Mouse (Mus musculus): ENCODE results near the gene Fbxl15. TPM values are rescaled to one million over a fixed set of nuclear protein-coding genes. Genes with fewer than 3 reads are reported as not detected.
A peak's percentile ranks its signal among the peaks of the same experiment; 100 is the strongest.

The Fbxl15 gene
- polyA plus RNA-seq (2012; fragmentation: generic; extraction: Trizol) = 15.3 TPM

GRCm38 (mm10) chr19:46328081-46329030 is at the start of gene Fbxl15:
Gene Fbxl15, plus strand, starts transcription at chr19:46328184.
- no peaks in the 10 kb centered on the region for H3K36me3 ChIP-seq (ENCODE audit: control insufficient read depth, insufficient read depth)
- peak; percentile 81 for TF ChIP-seq POLR2A (IDR thresholded peaks at IDR 0.05; ENCODE audit: insufficient read length, low read depth)
- peak; percentile 73 for TF ChIP-seq POLR2AphosphoS2 (IDR thresholded peaks at IDR 0.05; ENCODE audit: insufficient read length, low read depth)
- TF ChIP-seq REST (IDR thresholded peaks at IDR 0.05; ENCODE audit: insufficient read depth, insufficient read length) = no peak
- TF ChIP-seq MYOD1 (IDR thresholded peaks at IDR 0.05; ENCODE audit: control insufficient read depth in 1 of 3, insufficient read length in 2 of 3, low read depth in 2 of 3) = peak in 2 of 3 experiments; percentile 37 to 75
- peak in 2 of 3 experiments; percentile 43 to 66 for TF ChIP-seq MYOG (IDR thresholded peaks at IDR 0.05; ENCODE audit: control insufficient read depth in 1 of 3, insufficient read depth in 1 of 3, insufficient read length in 2 of 3, low read depth in 2 of 3)
- peaks cover 14% of the 10 kb centered on the region for H3K27me3 ChIP-seq (ENCODE audit: control insufficient read depth, insufficient read depth, insufficient read length)
- peak within 1 kb of the TSS; percentile 27 for H3ac ChIP-seq (ENCODE audit: control insufficient read depth, insufficient read length)
- H3K79me2 ChIP-seq (ENCODE audit: control insufficient read depth, insufficient read depth) = no peaks in the 10 kb centered on the region
- H3K4me2 ChIP-seq (ENCODE audit: low read depth) = peak within 1 kb of the TSS; percentile 87
- peak within 1 kb of the TSS; percentile 77 for H3K4me3 ChIP-seq

DNA sequence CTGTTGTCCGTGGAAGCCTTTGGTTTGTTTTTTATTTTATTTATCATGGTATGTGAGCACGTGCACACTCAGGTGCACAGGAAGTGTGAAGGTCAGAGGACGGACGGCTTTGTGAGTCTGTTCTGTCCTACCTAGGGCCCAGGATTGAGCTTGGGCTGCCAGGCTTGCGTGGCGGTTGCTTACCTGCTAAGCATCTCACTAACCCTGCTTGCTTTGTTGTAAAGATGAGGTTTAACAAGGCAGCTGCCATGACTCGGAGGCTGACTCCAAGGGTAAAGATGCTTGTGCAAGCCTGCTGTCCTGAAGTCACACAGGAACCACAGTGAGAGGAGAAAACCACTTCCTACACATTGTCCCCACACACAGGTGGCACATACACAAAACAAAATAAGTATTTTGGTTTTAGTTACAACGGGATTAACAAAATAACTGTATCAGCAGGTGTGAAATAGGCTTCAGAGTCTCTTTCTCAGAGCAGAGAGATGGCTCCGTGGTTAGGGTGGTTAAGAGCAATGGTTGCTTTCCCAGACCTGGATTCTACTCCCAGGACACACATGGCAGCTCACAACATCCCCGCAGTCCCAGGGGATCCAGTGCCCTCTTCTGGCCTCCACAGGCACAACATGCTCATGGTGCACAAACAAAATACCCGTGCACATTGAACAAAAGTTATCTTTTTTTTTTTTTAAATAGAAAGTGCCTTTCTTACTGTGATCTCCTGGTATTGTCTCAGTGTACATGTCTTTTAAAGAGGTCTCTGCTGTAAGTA is 45.7 kb upstream of the Fbxl15 start:
- Histone ChIP-seq H3K4me3 (no peak overlapping the region), H3K4me2 (ENCODE audit: low read depth) (no peak overlapping the region), H3K36me3 (ENCODE audit: control insufficient read depth, insufficient read depth) (peaks cover 50% of the 10 kb centered on the region), H3ac (ENCODE audit: control insufficient read depth, insufficient read length) (no peak overlapping the region), H3K27me3 (ENCODE audit: control insufficient read depth, insufficient read depth, insufficient read length) (no peaks in the 10 kb centered on the region), H3K79me2 (ENCODE audit: control insufficient read depth, insufficient read depth) (no peaks in the 10 kb centered on the region)
- TF ChIP-seq USF1 (IDR thresholded peaks at IDR 0.05; ENCODE audit: low read depth) (no peak), POLR2AphosphoS2 (IDR thresholded peaks at IDR 0.05; ENCODE audit: insufficient read length, low read depth) (no peak), TCF3 (IDR thresholded peaks at IDR 0.05; ENCODE audit: insufficient read length, low read depth) (no peak), MYOG (IDR thresholded peaks at IDR 0.05; ENCODE audit: control insufficient read depth in 1 of 3, insufficient read depth in 1 of 3, insufficient read length in 2 of 3, low read depth in 2 of 3) (no peak), POLR2A (IDR thresholded peaks at IDR 0.05; ENCODE audit: insufficient read length, low read depth) (no peak), REST (IDR thresholded peaks at IDR 0.05; ENCODE audit: insufficient read depth, insufficient read length) (no peak), TCF12 (IDR thresholded peaks at IDR 0.05; ENCODE audit: insufficient read depth, poor library complexity, severe bottlenecking) (no peak), SRF (IDR thresholded peaks at IDR 0.05; ENCODE audit: control insufficient read depth, insufficient read length, low read depth) (no peak), CEBPB (IDR thresholded peaks at IDR 0.05; ENCODE audit: insufficient read depth, poor library complexity, severe bottlenecking) (no peak), MAX (IDR thresholded peaks at IDR 0.05; ENCODE audit: low read depth) (no peak), E2F4 (IDR thresholded peaks at IDR 0.05; ENCODE audit: insufficient read depth) (no peak), MYOD1 (IDR thresholded peaks at IDR 0.05; ENCODE audit: control insufficient read depth in 1 of 3, insufficient read length in 2 of 3, low read depth in 2 of 3) (no peak)

GRCm38 (mm10) chr19:46284686-46285085 is 43.3 kb upstream of the Fbxl15 start:
- Histone ChIP-seq H3K4me3 (no peak overlapping the region), H3K27me3 (ENCODE audit: control insufficient read depth, insufficient read depth, insufficient read length) (no peaks in the 10 kb centered on the region), H3K4me2 (ENCODE audit: low read depth) (no peak overlapping the region), H3K36me3 (ENCODE audit: control insufficient read depth, insufficient read depth) (peaks cover 33% of the 10 kb centered on the region), H3K79me2 (ENCODE audit: control insufficient read depth, insufficient read depth) (no peaks in the 10 kb centered on the region), H3ac (ENCODE audit: control insufficient read depth, insufficient read length) (no peak overlapping the region)
- TF ChIP-seq E2F4 (IDR thresholded peaks at IDR 0.05; ENCODE audit: insufficient read depth) (no peak), POLR2A (IDR thresholded peaks at IDR 0.05; ENCODE audit: insufficient read length, low read depth) (no peak), SRF (IDR thresholded peaks at IDR 0.05; ENCODE audit: control insufficient read depth, insufficient read length, low read depth) (no peak), MAX (IDR thresholded peaks at IDR 0.05; ENCODE audit: low read depth) (no peak), TCF12 (IDR thresholded peaks at IDR 0.05; ENCODE audit: insufficient read depth, poor library complexity, severe bottlenecking) (no peak)

DNA sequence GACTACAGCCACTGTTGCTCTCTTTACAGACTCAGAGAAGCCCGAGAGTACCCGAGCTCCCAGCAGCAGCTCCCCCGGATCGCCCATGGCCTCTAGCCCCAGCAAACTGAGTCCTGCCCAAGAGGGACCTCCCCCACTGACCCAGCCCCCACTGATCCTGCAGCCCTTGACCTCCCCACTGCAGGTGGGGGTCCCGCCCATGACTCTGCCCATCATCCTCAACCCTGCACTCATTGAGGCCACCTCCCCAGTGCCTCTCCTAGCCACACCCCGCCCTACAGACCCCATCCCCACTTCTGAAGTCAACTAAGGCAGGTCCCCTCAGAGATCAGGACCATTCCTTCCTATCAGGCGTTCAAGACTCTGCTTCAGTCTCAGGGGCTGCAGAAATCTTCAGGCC is 42.4 kb upstream of the Fbxl15 start:
- H3K79me2 ChIP-seq (ENCODE audit: control insufficient read depth, insufficient read depth) = no peaks in the 10 kb centered on the region
- H3K36me3 ChIP-seq (ENCODE audit: control insufficient read depth, insufficient read depth) = peaks cover 31% of the 10 kb centered on the region
- H3K27me3 ChIP-seq (ENCODE audit: control insufficient read depth, insufficient read depth, insufficient read length) = no peaks in the 10 kb centered on the region
- no peak overlapping the region for H3ac ChIP-seq (ENCODE audit: control insufficient read depth, insufficient read length)
- no peak for TF ChIP-seq CEBPB (IDR thresholded peaks at IDR 0.05; ENCODE audit: insufficient read depth, poor library complexity, severe bottlenecking)
- TF ChIP-seq POLR2AphosphoS2 (IDR thresholded peaks at IDR 0.05; ENCODE audit: insufficient read length, low read depth) = no peak
- TF ChIP-seq TCF12 (IDR thresholded peaks at IDR 0.05; ENCODE audit: insufficient read depth, poor library complexity, severe bottlenecking) = no peak
- no peak for TF ChIP-seq POLR2A (IDR thresholded peaks at IDR 0.05; ENCODE audit: insufficient read length, low read depth)
- TF ChIP-seq TCF3 (IDR thresholded peaks at IDR 0.05; ENCODE audit: insufficient read length, low read depth) = no peak
- no peak overlapping the region for H3K4me2 ChIP-seq (ENCODE audit: low read depth)
- no peak overlapping the region for H3K4me3 ChIP-seq

- TF ChIP-seq TCF3 (IDR thresholded peaks at IDR 0.05; ENCODE audit: insufficient read length, low read depth) (no peak), CEBPB (IDR thresholded peaks at IDR 0.05; ENCODE audit: insufficient read depth, poor library complexity, severe bottlenecking) (no peak), E2F4 (IDR thresholded peaks at IDR 0.05; ENCODE audit: insufficient read depth) (no peak), TCF12 (IDR thresholded peaks at IDR 0.05; ENCODE audit: insufficient read depth, poor library complexity, severe bottlenecking) (no peak), MYOD1 (IDR thresholded peaks at IDR 0.05; ENCODE audit: control insufficient read depth in 1 of 3, insufficient read length in 2 of 3, low read depth in 2 of 3) (no peak), REST (IDR thresholded peaks at IDR 0.05; ENCODE audit: insufficient read depth, insufficient read length) (no peak), SRF (IDR thresholded peaks at IDR 0.05; ENCODE audit: control insufficient read depth, insufficient read length, low read depth) (no peak), POLR2AphosphoS2 (IDR thresholded peaks at IDR 0.05; ENCODE audit: insufficient read length, low read depth) (no peak), POLR2A (IDR thresholded peaks at IDR 0.05; ENCODE audit: insufficient read length, low read depth) (no peak), MYOG (IDR thresholded peaks at IDR 0.05; ENCODE audit: control insufficient read depth in 1 of 3, insufficient read depth in 1 of 3, insufficient read length in 2 of 3, low read depth in 2 of 3) (no peak), MAX (IDR thresholded peaks at IDR 0.05; ENCODE audit: low read depth) (no peak), USF1 (IDR thresholded peaks at IDR 0.05; ENCODE audit: low read depth) (no peak)
These were observed 41.9 kb upstream of the Fbxl15 start for GRCm38 (mm10) chr19:46286047-46286446.

More at GRCm38 (mm10) chr19:46286047-46286446, 41.9 kb upstream of the Fbxl15 start:
- Histone ChIP-seq H3K27me3 (ENCODE audit: control insufficient read depth, insufficient read depth, insufficient read length) (no peaks in the 10 kb centered on the region), H3K36me3 (ENCODE audit: control insufficient read depth, insufficient read depth) (peaks cover 31% of the 10 kb centered on the region), H3K79me2 (ENCODE audit: control insufficient read depth, insufficient read depth) (no peaks in the 10 kb centered on the region), H3K4me2 (ENCODE audit: low read depth) (no peak overlapping the region), H3ac (ENCODE audit: control insufficient read depth, insufficient read length) (no peak overlapping the region), H3K4me3 (no peak overlapping the region)
